Mouse (Mus musculus) liver, embryonic 15.5 days (tissue): ENCODE results near the gene Vav2. TPM values are rescaled to one million over a fixed set of nuclear protein-coding genes. Genes with fewer than 3 reads are reported as not detected.

Experiments
- ATAC-seq: fragments of 200-750 bp; cut with Nextera tagmentation; 2 replicates; pipeline ENCODE4 v1.8.0; 2017; ENCODE audit warnings: moderate number of reproducible peaks, mild to moderate bottlenecking, moderate library complexity; ENCODE audit not compliant: insufficient read depth
- H3K27ac ChIP-seq: fragments of 300-500 bp; sonication (generic); replicated peaks from 2 replicates; pipeline ENCODE4 v1.5.1; 2015; ENCODE audit warnings: mild to moderate bottlenecking, inconsistent platforms
- H3K27me3 ChIP-seq: fragments of 300-500 bp; sonication (generic); 2 replicates; pipeline ENCODE4 v1.6.1; 2015; ENCODE audit warnings: mild to moderate bottlenecking, inconsistent platforms
- H3K36me3 ChIP-seq: fragments of 300-500 bp; sonication (generic); replicated peaks from 2 replicates; pipeline ENCODE4 v1.6.1; 2015; ENCODE audit warnings: moderate library complexity, mild to moderate bottlenecking, inconsistent platforms
- H3K4me1 ChIP-seq: fragments of 300-500 bp; sonication (generic); replicated peaks from 2 replicates; pipeline ENCODE4 v1.6.1; 2015; ENCODE audit warnings: inconsistent platforms
- H3K4me2 ChIP-seq: fragments of 300-500 bp; sonication (generic); 2 replicates; pipeline ENCODE4 v1.6.1; 2015; ENCODE audit warnings: moderate library complexity, mild to moderate bottlenecking, inconsistent platforms
- H3K4me3 ChIP-seq: fragments of 300-500 bp; sonication (generic); replicated peaks from 2 replicates; pipeline ENCODE4 v1.5.1; 2015; ENCODE audit warnings: mild to moderate bottlenecking, inconsistent platforms
- H3K9ac ChIP-seq: fragments of 300-500 bp; sonication (generic); 2 replicates; pipeline ENCODE4 v1.6.1; 2015; ENCODE audit warnings: moderate library complexity, mild to moderate bottlenecking, inconsistent platforms
- H3K9me3 ChIP-seq: fragments of 300-500 bp; sonication (generic); replicated peaks from 2 replicates; pipeline ENCODE4 v1.6.1; 2016; ENCODE audit warnings: inconsistent platforms
- WGBS: fragments of 180-500 bp; shearing (Covaris S2); methylation state at CpG from one replicate; pipeline ENCODE4 v1.1.7; 2015; ENCODE audit warnings: mixed read lengths; ENCODE audit not compliant: insufficient replicate concordance; 5-methylcytosine and 5-hydroxymethylcytosine counted together
- polyA plus RNA-seq: library from polyadenylated mRNA; unstranded; fragments of >200 nt; fragmentation: Nextera tagmentation; extraction: Ambion mirVana; gene quantifications from 2 replicates; pipeline ENCODE4 v1.2.1, GENCODE M21; 2015

The Vav2 gene
- polyA plus RNA-seq, 1 experiment from 2014 or later = 4.7 TPM

DNA sequence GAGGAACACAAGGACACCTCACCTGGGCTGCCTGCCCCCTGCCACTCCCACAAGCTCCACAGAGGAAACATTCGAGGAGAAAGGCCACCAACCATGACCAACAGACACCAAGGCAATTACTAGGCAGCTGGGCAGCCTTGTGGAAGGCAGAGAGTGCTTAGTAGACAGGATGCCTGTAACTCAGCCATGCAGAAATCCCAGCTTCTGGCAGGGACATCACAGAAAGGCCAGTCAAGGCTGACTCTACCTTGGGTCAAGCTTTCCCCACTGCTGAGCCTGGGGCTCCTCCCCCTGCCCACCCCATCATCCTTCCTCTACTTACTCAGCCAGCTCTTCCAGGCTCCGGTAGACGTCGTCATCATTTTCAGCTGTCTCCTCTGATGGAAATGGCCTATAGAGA is 108.2 kb downstream of the Vav2 start:
- H3K9ac ChIP-seq = no peak overlapping the region
- H3K27ac ChIP-seq = no peak overlapping the region
- H3K4me1 ChIP-seq = peaks cover 6% of the 10 kb centered on the region; the same call in 1 of the 2 replicates
- H3K9me3 ChIP-seq = no peaks in the 10 kb centered on the region
- no peak overlapping the region for H3K4me3 ChIP-seq
- 54% methylated on average over 4 of the region's 4 CpGs for whole genome bisulfite sequencing
- H3K36me3 ChIP-seq = no peaks in the 10 kb centered on the region
- H3K4me2 ChIP-seq = no peak overlapping the region
- ATAC-seq = no peak
- no peaks in the 10 kb centered on the region for H3K27me3 ChIP-seq

DNA sequence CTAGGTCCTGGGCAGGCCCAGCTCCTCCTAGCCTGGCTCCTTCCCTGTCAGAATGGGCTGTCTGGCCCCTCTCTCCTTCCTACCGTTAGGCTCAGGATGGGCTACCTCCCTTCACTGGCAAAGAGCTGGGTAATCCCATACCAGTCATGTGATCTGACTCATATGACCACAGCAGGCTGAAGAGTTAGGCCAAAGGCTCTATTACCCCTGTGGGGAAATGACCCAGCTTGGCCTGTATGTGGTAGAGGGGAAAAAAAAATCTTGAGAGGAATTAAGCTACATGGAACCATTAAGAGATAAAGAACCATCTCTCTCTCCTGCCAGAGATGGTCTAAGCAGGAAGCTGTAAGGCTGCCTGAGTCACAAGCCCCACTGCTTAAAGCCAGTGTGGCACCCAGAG is 108.6 kb downstream of the Vav2 start:
- Histone ChIP-seq H3K9me3 (no peaks in the 10 kb centered on the region), H3K27me3 (no peaks in the 10 kb centered on the region), H3K36me3 (no peaks in the 10 kb centered on the region), H3K9ac (no peak overlapping the region), H3K4me2 (no peak overlapping the region), H3K27ac (no peak overlapping the region), H3K4me3 (no peak overlapping the region), H3K4me1 (peaks cover 5% of the 10 kb centered on the region; the same call in 1 of the 2 replicates)
- no peak for ATAC-seq
- 32% methylated on average over 1 of the region's 1 CpGs for WGBS

DNA sequence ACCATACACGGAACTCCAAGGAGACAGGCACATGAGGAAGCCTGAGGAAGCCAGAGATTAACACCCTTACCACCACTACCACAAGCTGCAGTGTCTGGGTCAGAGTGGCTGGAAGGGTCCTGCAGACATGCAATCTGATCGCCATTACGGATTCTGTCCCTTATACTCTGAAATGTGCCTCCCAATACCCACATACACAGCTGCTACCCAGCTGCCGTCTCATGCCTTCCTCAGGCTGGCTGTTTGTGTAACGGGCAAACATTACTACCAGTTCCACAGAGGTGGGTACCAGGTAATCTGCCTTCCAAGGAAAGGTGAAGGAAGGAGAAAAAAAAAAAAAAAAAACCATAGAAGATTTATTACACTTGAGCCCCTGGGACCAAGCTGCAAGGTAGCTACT is 110.7 kb downstream of the Vav2 start:
- ATAC-seq = no peak
- WGBS = 68% methylated on average over 5 of the region's 5 CpGs

DNA sequence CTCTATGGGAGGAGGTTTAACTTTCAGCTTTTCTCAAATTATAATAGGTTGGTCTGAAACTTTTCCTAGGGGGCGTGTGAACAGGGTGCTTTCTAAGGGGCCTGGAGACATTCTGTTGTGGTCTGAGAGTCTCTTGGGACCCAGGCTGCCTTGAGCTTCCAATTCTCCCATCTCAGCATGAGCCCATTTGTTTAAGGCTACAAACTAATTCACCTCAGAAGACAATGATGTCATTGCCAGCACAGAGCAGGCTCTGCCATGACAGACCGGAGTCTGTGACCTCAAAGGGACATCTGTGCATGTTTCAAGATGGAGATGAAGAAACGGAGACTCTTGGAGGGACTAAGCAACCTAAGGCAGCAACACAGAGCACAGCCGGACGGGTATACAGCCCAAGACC is 112.6 kb downstream of the Vav2 start:
- ATAC-seq = no peak
- H3K4me3 ChIP-seq = no peak overlapping the region
- H3K9me3 ChIP-seq = no peaks in the 10 kb centered on the region
- H3K4me2 ChIP-seq = no peak overlapping the region
- H3K4me1 ChIP-seq = peaks cover 5% of the 10 kb centered on the region; the same call in 1 of the 2 replicates
- WGBS = 73% methylated on average over 5 of the region's 5 CpGs
- no peak overlapping the region for H3K27ac ChIP-seq
- H3K9ac ChIP-seq = no peak overlapping the region
- no peaks in the 10 kb centered on the region for H3K27me3 ChIP-seq
- no peaks in the 10 kb centered on the region for H3K36me3 ChIP-seq

More for the DNA sequence above, 110.7 kb downstream of the Vav2 start:
- Histone ChIP-seq H3K4me1 (peaks cover 5% of the 10 kb centered on the region; the same call in 1 of the 2 replicates), H3K4me2 (no peak overlapping the region), H3K27ac (no peak overlapping the region), H3K27me3 (no peaks in the 10 kb centered on the region), H3K9me3 (no peaks in the 10 kb centered on the region), H3K4me3 (no peak overlapping the region), H3K36me3 (no peaks in the 10 kb centered on the region), H3K9ac (no peak overlapping the region)

DNA sequence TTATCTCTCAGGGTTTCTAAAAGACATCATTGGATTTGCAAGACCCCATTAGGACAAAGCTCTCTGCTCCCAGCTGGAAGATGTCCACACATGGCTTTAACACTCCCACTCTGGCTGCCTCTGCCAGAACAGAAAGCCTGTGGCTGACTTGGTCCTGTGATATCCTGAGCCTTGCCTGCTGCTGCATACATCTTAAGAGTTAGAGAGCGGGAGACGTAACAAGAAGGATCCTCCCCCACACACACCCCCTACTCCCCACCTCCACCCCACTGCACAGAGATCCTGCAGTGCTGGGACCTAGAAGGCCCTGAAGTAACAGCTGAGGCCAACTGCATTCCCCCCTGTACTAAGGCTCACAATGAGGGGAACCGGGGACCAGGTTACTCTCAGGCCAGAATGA is 114.3 kb downstream of the Vav2 start:
- Histone ChIP-seq H3K36me3 (no peaks in the 10 kb centered on the region), H3K4me1 (peaks cover 5% of the 10 kb centered on the region; the same call in 1 of the 2 replicates), H3K27ac (no peak overlapping the region), H3K9me3 (no peaks in the 10 kb centered on the region), H3K4me3 (no peak overlapping the region), H3K4me2 (no peak overlapping the region), H3K27me3 (no peaks in the 10 kb centered on the region), H3K9ac (no peak overlapping the region)
- 73% methylated on average over 3 of the region's 3 CpGs for WGBS
- no peak for ATAC-seq

DNA sequence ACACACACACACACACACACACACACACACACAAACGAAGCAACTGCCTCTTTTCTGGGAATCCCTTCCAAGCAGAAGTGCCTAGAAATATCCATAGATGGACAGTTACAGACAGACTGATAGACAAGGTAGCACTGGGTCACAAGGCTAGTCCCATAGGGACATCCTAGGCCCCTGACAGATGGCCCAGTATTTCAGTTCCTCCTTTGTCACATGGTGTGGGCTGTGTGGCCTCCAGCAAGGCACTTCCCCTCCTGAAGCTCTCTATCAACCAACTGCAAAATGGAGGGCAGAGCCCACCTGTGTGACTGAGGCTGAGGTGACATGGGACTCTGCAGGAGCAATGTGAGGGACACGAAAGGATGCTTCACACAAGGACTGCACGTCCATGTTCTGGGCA is 115.2 kb downstream of the Vav2 start:
- Histone ChIP-seq H3K9ac (no peak overlapping the region), H3K27me3 (no peaks in the 10 kb centered on the region), H3K4me1 (peaks cover 5% of the 10 kb centered on the region; the same call in 1 of the 2 replicates), H3K9me3 (no peaks in the 10 kb centered on the region), H3K4me3 (no peak overlapping the region), H3K36me3 (no peaks in the 10 kb centered on the region), H3K27ac (no peak overlapping the region), H3K4me2 (no peak overlapping the region)
- 51% methylated on average over 3 of the region's 3 CpGs for WGBS
- 0 out of 2 replicates have a peak, but pooled peaks have one; percentile 49 for ATAC-seq

DNA sequence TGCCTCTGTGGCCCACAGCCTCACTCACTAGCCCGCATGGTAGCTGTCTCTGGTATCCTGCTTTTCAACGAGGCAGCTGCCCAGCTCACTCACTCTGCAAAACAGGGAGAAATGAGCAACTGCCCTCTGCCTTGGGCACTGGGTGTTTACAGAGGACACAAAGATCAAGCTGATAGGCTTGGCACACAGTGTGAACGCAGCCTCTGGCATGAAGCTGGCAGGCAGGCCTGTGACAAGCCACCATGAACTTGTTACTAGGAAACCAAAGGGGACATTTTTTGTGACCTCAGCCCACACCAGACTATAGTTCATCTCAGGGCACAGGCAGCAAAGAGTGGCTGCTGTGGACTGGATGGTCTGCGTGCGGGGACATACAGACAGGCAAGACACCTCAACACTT is 115.9 kb downstream of the Vav2 start:
- Histone ChIP-seq H3K4me3 (no peak overlapping the region), H3K4me1 (peaks cover 5% of the 10 kb centered on the region; the same call in 1 of the 2 replicates), H3K36me3 (no peaks in the 10 kb centered on the region), H3K4me2 (no peak overlapping the region), H3K27me3 (no peaks in the 10 kb centered on the region), H3K27ac (no peak overlapping the region), H3K9me3 (no peaks in the 10 kb centered on the region), H3K9ac (no peak overlapping the region)
- WGBS = 79% methylated on average over 5 of the region's 5 CpGs
- ATAC-seq = no peak

DNA sequence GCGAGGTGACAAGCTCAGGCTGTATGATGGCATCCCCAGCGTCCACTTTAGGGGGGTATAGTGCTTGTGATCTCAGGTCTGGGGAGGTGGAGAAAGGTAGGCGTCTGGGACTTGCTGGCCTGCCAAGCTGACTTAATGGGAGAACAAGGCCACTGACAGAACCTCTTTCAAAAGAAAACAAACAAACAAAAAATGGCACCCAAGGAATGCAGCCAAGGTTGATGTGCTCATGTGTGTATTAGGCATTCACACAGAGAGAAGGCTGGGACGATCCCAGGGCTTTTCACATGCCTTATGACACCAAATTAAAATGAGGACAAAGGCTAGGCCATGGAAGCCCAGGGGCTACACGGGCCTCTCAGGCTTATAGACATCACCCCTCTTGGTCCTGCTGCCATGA is 116.6 kb downstream of the Vav2 start:
- Histone ChIP-seq H3K4me1 (peaks cover 3% of the 10 kb centered on the region; the same call in 1 of the 2 replicates), H3K4me2 (no peak overlapping the region), H3K27ac (no peak overlapping the region), H3K9me3 (no peaks in the 10 kb centered on the region), H3K4me3 (no peak overlapping the region), H3K9ac (no peak overlapping the region), H3K27me3 (no peaks in the 10 kb centered on the region), H3K36me3 (no peaks in the 10 kb centered on the region)
- WGBS = 70% methylated on average over 5 of the region's 5 CpGs
- no peak for ATAC-seq

DNA sequence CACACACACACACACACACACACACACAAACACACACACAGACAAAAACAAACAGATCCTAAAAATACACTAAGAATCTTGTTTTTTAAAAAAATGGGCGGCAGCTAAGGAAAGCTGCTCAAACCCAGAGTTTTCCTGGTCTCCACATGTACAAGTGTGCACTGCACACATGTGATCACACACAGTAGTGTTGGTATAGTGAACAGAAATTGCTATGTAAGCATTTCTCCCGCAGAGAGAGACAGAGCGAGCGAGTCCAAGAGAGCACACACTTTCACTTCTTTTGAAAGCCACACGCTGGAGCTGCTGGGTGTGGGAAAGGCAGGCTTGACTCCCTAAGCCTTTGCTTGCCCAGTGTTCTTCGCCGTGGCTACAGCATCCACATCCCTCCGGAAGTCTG is 120.2 kb downstream of the Vav2 start:
- no peaks in the 10 kb centered on the region for H3K27me3 ChIP-seq
- WGBS = 70% methylated on average over 8 of the region's 8 CpGs
- H3K4me2 ChIP-seq = no peak overlapping the region
- H3K36me3 ChIP-seq = no peaks in the 10 kb centered on the region
- H3K9me3 ChIP-seq = no peaks in the 10 kb centered on the region
- no peaks in the 10 kb centered on the region for H3K4me1 ChIP-seq
- no peak overlapping the region for H3K4me3 ChIP-seq
- H3K27ac ChIP-seq = no peak overlapping the region
- no peak overlapping the region for H3K9ac ChIP-seq
- ATAC-seq = no peak

DNA sequence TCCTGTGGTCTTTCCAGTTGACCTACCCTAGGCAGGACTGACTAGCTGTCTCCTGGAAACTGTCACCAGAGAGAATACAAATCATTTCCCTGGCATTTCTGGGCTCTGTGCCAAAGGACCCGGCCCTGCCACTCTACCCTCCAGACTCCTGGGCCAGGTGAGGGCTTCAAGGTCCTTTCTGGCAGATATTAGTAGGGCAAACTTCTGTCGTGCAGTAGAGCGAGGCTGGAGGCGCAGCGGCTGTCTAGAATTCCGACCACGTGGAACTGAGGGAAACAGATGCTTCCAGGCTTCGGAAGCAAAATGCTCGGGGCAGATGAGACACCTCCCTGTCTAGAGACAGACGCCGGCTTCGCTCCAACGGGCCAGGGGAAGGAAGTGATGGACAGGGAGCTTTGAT is 122.1 kb downstream of the Vav2 start:
- no peaks in the 10 kb centered on the region for H3K4me1 ChIP-seq
- H3K9me3 ChIP-seq = no peaks in the 10 kb centered on the region
- no peaks in the 10 kb centered on the region for H3K27me3 ChIP-seq
- no peak overlapping the region for H3K4me2 ChIP-seq
- no peak overlapping the region for H3K27ac ChIP-seq
- 73% methylated on average over 13 of the region's 13 CpGs for WGBS
- no peak for ATAC-seq
- H3K36me3 ChIP-seq = no peaks in the 10 kb centered on the region
- no peak overlapping the region for H3K9ac ChIP-seq
- no peak overlapping the region for H3K4me3 ChIP-seq

DNA sequence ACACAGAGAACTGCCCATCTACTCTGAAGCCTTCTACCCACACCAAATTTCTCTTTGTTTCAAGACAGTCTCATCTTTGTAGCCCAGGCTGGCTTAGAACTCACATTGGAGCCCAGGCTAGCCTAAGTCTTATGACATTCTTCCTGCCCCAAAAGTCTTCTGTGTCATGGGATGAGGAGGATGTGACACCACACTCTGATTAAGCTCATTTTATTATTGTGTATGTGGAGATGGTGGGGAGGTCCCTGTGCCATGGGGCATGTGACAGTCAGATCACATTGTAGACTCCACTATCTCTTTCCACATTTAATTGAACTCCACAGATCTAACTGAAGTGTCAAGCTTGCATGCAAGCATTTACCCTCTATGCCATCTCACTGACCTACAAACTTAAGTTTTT is 122.8 kb downstream of the Vav2 start:
- H3K27me3 ChIP-seq = no peaks in the 10 kb centered on the region
- no peak overlapping the region for H3K4me3 ChIP-seq
- H3K4me2 ChIP-seq = no peak overlapping the region
- H3K27ac ChIP-seq = no peak overlapping the region
- no peak overlapping the region for H3K9ac ChIP-seq
- no peaks in the 10 kb centered on the region for H3K4me1 ChIP-seq
- ATAC-seq = no peak
- no peaks in the 10 kb centered on the region for H3K36me3 ChIP-seq
- no peaks in the 10 kb centered on the region for H3K9me3 ChIP-seq

DNA sequence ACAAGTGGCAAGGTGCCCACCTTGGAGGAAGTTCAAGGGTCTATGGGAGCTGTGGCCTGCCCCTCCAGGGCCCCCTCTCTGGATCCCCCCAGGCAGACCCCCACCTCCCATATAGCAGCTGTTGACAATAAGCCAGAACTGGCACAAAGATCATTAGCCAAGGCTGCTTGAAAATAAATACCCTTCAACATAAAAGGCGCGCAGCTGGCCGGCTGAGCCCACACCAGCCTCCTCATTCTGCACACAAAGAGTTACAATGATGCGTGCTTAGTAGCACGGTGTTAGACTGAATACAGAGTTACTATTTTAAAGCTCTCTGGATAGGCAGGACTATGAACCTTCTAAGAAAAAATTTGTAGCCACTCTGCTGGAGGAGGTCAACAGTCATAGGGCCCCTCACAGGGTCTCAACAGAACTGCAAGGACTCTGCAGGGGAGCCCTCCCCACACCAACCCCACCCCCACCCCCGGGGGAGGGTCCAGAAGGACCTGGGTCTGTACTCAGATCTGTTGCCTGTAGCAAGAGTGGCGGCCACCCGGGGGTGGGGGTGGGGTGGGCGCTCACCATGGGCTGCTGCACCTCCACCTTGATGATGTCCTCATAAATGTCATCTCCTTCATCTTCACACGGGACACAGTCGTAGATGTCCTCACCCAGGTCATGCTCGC is 125.3 kb downstream of the Vav2 start:
- Histone ChIP-seq H3K27ac (no peak overlapping the region), H3K4me1 (no peaks in the 10 kb centered on the region), H3K27me3 (no peaks in the 10 kb centered on the region), H3K9ac (no peak overlapping the region), H3K36me3 (no peaks in the 10 kb centered on the region; the same call in 1 of the 2 replicates), H3K9me3 (no peaks in the 10 kb centered on the region), H3K4me2 (no peak overlapping the region), H3K4me3 (no peak overlapping the region)
- 70% methylated on average over 12 of the region's 12 CpGs for WGBS
- no peak for ATAC-seq
